Mouse (Mus musculus): ENCODE measurements around the gene Thpo. TPM values are rescaled to one million over a fixed set of nuclear protein-coding genes. Genes with fewer than 3 reads are reported as not detected.

The Thpo gene
- total and polyA plus RNA-seq, 2 experiments from 2014 or later, result 0.71 to 0.81 TPM

DNA sequence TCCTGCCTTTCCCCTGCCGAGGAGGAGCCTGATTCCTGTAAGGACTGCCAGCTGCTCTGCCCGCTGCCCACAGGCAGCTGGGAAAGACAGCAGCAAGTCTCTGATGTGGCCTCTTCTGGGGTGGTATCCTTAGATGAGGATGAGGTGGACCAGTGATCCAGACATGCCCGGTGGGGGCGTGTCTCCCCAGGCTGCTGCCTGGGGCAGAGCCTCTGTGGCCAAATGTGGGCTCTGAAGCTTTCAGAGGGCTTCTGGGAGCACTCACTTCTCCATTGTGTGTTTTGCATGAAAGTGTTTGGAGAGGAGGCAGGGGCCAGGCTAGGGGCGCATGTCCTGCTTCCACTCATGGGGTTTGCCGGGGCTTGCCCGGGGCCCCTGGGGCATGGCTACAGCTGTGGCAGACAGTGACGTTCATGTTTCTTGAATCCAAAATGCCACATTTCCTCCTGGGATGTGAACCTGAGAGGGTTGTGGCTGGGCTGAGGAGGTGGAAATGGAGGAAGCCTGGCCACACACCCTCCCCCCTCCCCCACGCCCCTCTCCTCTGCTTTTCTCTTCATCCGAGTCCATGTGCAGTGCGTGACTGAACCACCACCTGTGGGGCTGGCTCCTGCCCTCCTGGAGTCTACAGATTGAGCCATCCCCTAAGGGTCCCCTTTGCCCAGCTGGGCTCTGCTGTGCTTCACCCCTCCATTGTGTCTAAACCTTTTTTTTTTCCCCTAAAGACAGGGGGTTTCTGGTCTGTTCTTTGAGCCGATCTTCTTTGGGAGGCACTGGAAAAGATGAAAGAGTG is 32.4 kb downstream of the Thpo start:
- Histone ChIP-seq H3K4me2 (ENCODE audit: low read depth, low read length, poor library complexity, severe bottlenecking) (no peak overlapping the region), H3K4me3 (ENCODE audit: low read depth, low read length) (no peak overlapping the region), H3K9ac (replicated peaks; ENCODE audit: low read length, poor library complexity, severe bottlenecking) (0 out of 2 replicates have a peak overlapping the region, but pooled peaks have one; percentile 33), H3K27me3 (ENCODE audit: insufficient read depth, low read length) (no peaks in the 10 kb centered on the region), H3K36me3 (ENCODE audit: insufficient read depth, low read length) (peaks cover 25% of the 10 kb centered on the region), H3K27ac (ENCODE audit: low read depth, low read length) (peak overlapping the region; percentile 38), H3K9me3 (ENCODE audit: low read length) (no peaks in the 10 kb centered on the region), H3K4me1 (ENCODE audit: insufficient read depth, low read length) (peaks cover 5% of the 10 kb centered on the region; the same call in 1 of the 2 replicates)
- WGBS, result 16% methylated on average over 12 of the region's 12 CpGs
- DNase-seq (ENCODE audit: low spot score) (no peak), ATAC-seq (ENCODE audit: low FRiP score) (peak; percentile 7; the same call in 1 of the 2 replicates)
- TF ChIP-seq CTCF (IDR thresholded peaks at IDR 0.05), result no peak

DNA sequence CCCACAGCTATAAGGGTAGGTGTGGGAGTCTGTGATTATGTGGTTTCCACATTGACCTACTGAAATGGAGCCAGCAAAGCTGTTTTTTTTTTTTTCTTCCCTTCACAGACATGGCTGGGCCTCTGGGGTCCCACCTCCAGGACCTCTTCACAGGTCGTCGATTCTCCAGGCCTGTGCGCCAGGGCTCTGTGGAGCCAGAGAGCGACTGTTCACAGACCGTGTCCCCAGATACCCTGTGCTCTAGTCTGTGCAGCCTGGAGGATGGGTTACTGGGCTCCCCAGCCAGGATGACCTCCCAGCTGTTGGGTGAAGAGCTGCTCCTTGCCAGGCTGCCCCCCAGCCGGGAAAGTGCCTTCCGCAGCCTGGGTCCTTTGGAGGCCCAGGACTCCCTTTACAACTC is 33.0 kb downstream of the Thpo start:
- ATAC-seq (ENCODE audit: low FRiP score) (no peak), DNase-seq (ENCODE audit: low spot score) (no peak)
- Histone ChIP-seq H3K9ac (replicated peaks; ENCODE audit: low read length, poor library complexity, severe bottlenecking) (0 out of 2 replicates have a peak overlapping the region, but pooled peaks have one; percentile 33), H3K4me2 (ENCODE audit: low read depth, low read length, poor library complexity, severe bottlenecking) (no peak overlapping the region), H3K36me3 (ENCODE audit: insufficient read depth, low read length) (peaks cover 25% of the 10 kb centered on the region), H3K9me3 (ENCODE audit: low read length) (no peaks in the 10 kb centered on the region), H3K4me3 (ENCODE audit: low read depth, low read length) (no peak overlapping the region), H3K27me3 (ENCODE audit: insufficient read depth, low read length) (no peaks in the 10 kb centered on the region), H3K4me1 (ENCODE audit: insufficient read depth, low read length) (peaks cover 5% of the 10 kb centered on the region; the same call in 1 of the 2 replicates), H3K27ac (ENCODE audit: low read depth, low read length) (no peak overlapping the region)
- TF ChIP-seq CTCF (IDR thresholded peaks at IDR 0.05), result no peak
- 41% methylated on average over 7 of the region's 7 CpGs for WGBS

DNA sequence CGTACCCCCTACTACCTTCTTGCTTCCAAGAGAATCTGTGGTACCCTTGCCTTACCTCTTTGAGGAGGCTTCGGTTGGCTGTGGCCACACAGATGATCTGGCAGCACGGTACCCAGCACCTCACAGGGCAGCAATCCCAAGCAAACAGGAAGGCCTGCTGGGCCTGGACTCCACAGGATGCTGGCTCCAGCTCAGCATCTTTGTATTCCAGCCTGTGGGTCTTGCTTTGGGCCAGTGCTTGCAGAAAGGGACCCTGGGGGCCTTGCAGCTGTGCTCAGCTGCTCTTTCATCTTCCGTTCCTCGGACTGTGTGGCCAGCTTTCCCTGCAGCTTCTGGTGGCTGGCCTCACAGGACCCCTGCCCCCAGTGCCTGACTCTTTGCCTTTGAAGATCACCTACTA is 34.3 kb downstream of the Thpo start:
- Histone ChIP-seq H3K4me1 (ENCODE audit: insufficient read depth, low read length) (peaks cover 12% of the 10 kb centered on the region; the same call in 1 of the 2 replicates), H3K27me3 (ENCODE audit: insufficient read depth, low read length) (no peaks in the 10 kb centered on the region), H3K36me3 (ENCODE audit: insufficient read depth, low read length) (peaks cover 25% of the 10 kb centered on the region), H3K4me2 (ENCODE audit: low read depth, low read length, poor library complexity, severe bottlenecking) (no peak overlapping the region), H3K4me3 (ENCODE audit: low read depth, low read length) (no peak overlapping the region), H3K27ac (ENCODE audit: low read depth, low read length) (no peak overlapping the region), H3K9ac (replicated peaks; ENCODE audit: low read length, poor library complexity, severe bottlenecking) (no peak overlapping the region), H3K9me3 (ENCODE audit: low read length) (no peaks in the 10 kb centered on the region)
- no peak for TF ChIP-seq CTCF (IDR thresholded peaks at IDR 0.05)
- no peak for ATAC-seq (ENCODE audit: low FRiP score)
- WGBS, result 28% methylated on average over 5 of the region's 5 CpGs
- no peak for DNase-seq (ENCODE audit: low spot score)

DNA sequence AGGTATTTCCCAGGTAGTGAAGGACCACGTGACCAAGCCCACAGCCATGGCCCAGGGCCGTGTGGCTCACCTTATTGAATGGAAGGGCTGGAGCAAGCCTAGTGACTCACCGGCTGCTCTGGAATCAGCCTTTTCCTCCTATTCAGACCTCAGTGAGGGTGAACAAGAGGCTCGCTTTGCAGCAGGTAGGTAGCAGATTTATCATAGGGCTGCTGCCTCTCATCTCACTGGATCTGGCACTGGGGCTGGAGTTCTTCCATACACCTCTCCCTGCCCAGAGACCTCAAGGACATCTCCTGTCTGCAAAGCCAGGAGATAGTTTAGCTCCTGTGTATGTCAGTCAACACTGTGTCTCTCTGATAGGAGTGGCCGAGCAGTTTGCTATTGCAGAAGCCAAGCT is 35.0 kb downstream of the Thpo start:
- Histone ChIP-seq H3K4me1 (ENCODE audit: insufficient read depth, low read length) (peaks cover 17% of the 10 kb centered on the region), H3K9me3 (ENCODE audit: low read length) (no peaks in the 10 kb centered on the region), H3K36me3 (ENCODE audit: insufficient read depth, low read length) (peaks cover 25% of the 10 kb centered on the region), H3K4me3 (ENCODE audit: low read depth, low read length) (no peak overlapping the region), H3K27me3 (ENCODE audit: insufficient read depth, low read length) (no peaks in the 10 kb centered on the region), H3K9ac (replicated peaks; ENCODE audit: low read length, poor library complexity, severe bottlenecking) (no peak overlapping the region), H3K4me2 (ENCODE audit: low read depth, low read length, poor library complexity, severe bottlenecking) (no peak overlapping the region), H3K27ac (ENCODE audit: low read depth, low read length) (no peak overlapping the region)
- no peak for TF ChIP-seq CTCF (IDR thresholded peaks at IDR 0.05)
- no peak for DNase-seq (ENCODE audit: low spot score)
- 82% methylated on average over 5 of the region's 5 CpGs for WGBS
- no peak for ATAC-seq (ENCODE audit: low FRiP score)

DNA sequence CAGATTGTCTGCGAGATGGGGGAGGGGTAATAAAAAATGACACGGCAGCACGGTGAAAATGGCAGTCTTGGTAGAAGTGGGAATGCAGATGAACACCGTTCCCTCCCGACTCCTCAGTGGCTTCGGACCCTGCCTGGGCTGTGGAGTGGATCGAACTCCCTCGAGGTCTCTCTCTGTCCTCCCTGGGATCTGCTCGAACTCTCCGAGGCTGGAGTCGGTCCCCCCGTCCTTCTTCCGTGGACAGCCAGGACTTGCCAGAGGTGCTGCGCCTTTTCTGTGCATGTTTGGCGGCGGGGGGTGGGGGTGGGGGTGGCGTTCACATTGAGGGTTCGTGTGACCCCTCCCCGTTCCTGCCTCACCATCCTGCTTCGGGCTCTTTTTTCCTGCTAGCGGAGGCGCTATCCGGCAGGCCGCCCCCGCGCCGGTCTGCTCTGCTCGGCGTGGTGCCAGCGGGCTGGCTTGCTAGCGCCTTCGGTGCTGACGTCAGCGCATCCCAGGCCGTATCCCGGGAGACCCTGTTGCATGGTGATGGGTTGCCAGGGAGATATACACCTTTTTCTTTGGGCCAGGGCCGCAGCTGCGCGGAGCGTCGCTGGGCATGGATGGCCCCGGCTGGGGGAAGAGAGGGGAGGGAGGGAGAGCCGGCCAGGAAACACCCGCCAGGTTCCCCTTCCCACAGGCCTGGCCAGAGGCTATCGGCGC is 38.5 kb downstream of the Thpo start:
- no peak for TF ChIP-seq CTCF (IDR thresholded peaks at IDR 0.05)
- 1% methylated on average over 44 of the region's 46 CpGs for whole genome bisulfite sequencing
- peak overlapping the region; percentile 69 for H3K9ac ChIP-seq (replicated peaks; ENCODE audit: low read length, poor library complexity, severe bottlenecking)
- H3K4me3 ChIP-seq (ENCODE audit: low read depth, low read length), result peak overlapping the region; percentile 46
- peak overlapping the region; percentile 78 for H3K4me2 ChIP-seq (ENCODE audit: low read depth, low read length, poor library complexity, severe bottlenecking)
- H3K36me3 ChIP-seq (ENCODE audit: insufficient read depth, low read length), result peaks cover 24% of the 10 kb centered on the region
- H3K4me1 ChIP-seq (ENCODE audit: insufficient read depth, low read length), result peaks cover 12% of the 10 kb centered on the region; the same call in 1 of the 2 replicates
- no peaks in the 10 kb centered on the region for H3K27me3 ChIP-seq (ENCODE audit: insufficient read depth, low read length)
- DNase-seq (ENCODE audit: low spot score), result peak; percentile 96
- no peaks in the 10 kb centered on the region for H3K9me3 ChIP-seq (ENCODE audit: low read length)
- peak overlapping the region; percentile 80 for H3K27ac ChIP-seq (ENCODE audit: low read depth, low read length)
- ATAC-seq (ENCODE audit: low FRiP score), result peak; percentile 82

DNA sequence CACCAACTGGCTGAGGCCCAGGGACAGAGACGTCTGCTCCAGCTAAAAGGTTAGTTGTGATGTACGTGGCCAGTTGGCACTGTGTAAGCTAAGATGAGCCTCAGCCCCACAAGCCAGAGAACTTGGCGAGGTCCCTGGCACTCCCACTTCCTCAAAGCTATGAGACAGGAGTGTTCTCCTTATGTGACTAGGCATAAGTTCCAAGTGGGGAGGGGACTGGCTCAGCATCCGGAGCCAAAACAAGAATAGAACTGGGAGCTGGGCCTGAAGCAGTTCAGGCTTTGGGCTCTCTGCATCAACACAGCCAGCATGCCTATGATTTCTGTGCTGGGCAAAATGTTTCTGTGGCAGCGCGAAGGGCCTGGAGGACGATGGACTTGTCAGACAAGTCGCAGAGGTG is 39.5 kb downstream of the Thpo start:
- ATAC-seq (ENCODE audit: low FRiP score) (no peak), DNase-seq (ENCODE audit: low spot score) (no peak)
- WGBS, result 66% methylated on average over 8 of the region's 8 CpGs
- peak overlapping the region; percentile 78; the same call in 1 of the 2 replicates for H3K4me2 ChIP-seq (ENCODE audit: low read depth, low read length, poor library complexity, severe bottlenecking)
- no peak for TF ChIP-seq CTCF (IDR thresholded peaks at IDR 0.05)
- 0 out of 2 replicates have a peak overlapping the region, but pooled peaks have one; percentile 69 for H3K9ac ChIP-seq (replicated peaks; ENCODE audit: low read length, poor library complexity, severe bottlenecking)
- H3K4me1 ChIP-seq (ENCODE audit: insufficient read depth, low read length), result peaks cover 12% of the 10 kb centered on the region; the same call in 1 of the 2 replicates
- H3K27me3 ChIP-seq (ENCODE audit: insufficient read depth, low read length), result no peaks in the 10 kb centered on the region
- peaks cover 24% of the 10 kb centered on the region for H3K36me3 ChIP-seq (ENCODE audit: insufficient read depth, low read length)
- no peaks in the 10 kb centered on the region for H3K9me3 ChIP-seq (ENCODE audit: low read length)
- no peak overlapping the region for H3K27ac ChIP-seq (ENCODE audit: low read depth, low read length)
- no peak overlapping the region for H3K4me3 ChIP-seq (ENCODE audit: low read depth, low read length)

All from midbrain, postnatal 0 days (tissue).